Mouse (Mus musculus): ENCODE data around the gene Fat3. TPM values are rescaled to one million over a fixed set of nuclear protein-coding genes. Genes with fewer than 3 reads are reported as not detected.

Gene Fat3
- total RNA-seq, 2 experiments from 2014 or later, result not detected

- ATAC-seq (replicated peaks; ENCODE audit: low FRiP score, poor library complexity, severe bottlenecking), result no peak
Measured at GRCm38 (mm10) chr9:15972201-15972600, 528.9 kb downstream of the Fat3 start.

- no peak for ATAC-seq (replicated peaks; ENCODE audit: low FRiP score, poor library complexity, severe bottlenecking)
Measured at GRCm38 (mm10) chr9:15971393-15971792, 529.7 kb downstream of the Fat3 start.

DNA sequence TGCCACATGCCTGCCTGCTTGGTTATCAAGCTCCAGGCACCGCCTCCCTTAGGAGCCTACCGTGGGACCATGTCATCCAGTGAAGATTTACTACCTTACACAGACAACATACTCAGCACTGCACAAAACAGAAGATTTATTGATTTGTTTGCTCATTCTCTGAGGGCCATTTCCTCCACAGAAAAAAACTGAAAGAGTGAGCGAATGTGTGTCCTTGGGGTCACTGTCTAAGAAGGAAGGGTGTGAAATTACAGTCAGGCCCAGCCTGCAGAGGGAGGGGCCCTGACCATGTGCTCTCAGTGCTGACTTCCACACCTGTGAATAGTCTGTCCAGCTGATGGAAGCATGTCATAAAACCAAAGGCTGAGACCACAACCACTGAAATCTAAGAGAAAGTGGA, 536.9 kb downstream of the Fat3 start:
- no peak for ATAC-seq (replicated peaks; ENCODE audit: low FRiP score, poor library complexity, severe bottlenecking)

DNA sequence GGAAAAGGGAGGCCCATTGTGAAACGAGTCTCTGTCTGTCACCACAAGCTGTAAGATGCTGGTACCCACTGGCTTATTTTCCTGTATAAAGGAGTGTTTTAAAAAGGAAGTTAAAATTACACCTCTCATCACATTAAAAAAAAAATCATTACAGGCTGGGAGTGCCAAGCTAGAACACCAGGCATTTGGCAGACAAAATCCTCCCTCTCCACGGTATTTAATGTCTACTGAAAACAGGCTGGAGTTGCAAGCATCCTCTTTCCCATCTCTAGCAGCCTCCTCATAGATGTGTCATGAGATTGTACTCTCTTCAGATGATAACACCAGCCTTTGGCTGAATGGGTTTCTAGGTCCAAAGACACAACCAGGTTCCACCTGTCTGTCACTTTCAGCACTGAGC, 538.2 kb downstream of the Fat3 start:
- no peak for ATAC-seq (replicated peaks; ENCODE audit: low FRiP score, poor library complexity, severe bottlenecking)

GRCm38 (mm10) chr9:15958224-15958787, 542.8 kb downstream of the Fat3 start:
- no peak for ATAC-seq (replicated peaks; ENCODE audit: low FRiP score, poor library complexity, severe bottlenecking)

- no peak for ATAC-seq (replicated peaks; ENCODE audit: low FRiP score, poor library complexity, severe bottlenecking)
Measured at GRCm38 (mm10) chr9:15957816-15958215, 543.3 kb downstream of the Fat3 start.

DNA sequence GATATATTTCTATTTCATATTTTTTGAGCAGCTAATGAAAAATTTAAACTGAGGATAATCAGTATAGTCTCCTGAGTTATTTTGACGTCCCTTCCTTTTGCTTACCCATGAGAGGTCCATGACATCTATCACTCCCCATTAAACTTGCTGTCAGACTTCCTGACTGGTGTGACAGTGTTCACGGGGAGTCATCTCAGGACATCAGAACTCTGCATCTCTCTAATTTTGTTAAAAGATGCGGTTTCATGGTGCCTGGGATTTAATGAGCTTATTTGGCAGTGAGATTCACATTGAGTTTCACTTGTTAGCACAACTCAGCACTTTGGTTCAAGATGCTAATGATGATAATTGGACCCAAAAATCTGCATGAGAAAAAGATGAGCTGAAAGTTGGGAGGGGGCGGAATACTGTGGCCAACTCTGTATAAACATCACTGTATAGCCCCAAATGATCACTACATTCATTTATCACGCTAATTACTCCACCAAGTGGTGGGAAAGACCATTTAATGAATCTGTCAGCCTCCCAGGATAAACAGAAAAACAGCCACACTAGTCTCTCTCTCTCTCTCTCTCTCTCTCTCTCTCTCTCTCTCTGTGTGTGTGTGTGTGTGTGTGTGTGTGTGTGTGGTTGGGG, 545.8 kb downstream of the Fat3 start:
- no peak for ATAC-seq (replicated peaks; ENCODE audit: low FRiP score, poor library complexity, severe bottlenecking)

DNA sequence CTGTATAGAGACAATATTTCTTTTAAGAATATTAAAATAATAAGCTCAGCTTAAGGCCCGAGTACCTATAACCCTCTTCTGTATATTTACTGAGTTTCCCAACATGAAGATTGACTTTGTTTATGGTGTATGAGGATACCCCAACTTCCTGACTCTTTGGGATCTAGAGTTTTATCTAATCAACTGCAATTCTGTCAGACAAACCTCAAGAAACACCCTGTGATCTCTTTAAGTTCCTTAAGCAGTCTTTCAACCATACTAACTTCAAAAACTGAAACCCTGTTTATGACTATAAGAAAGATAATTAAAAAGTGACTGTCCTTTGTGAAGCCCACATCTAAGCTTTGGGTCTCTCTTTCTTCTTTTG, 546.8 kb downstream of the Fat3 start:
- no peak for ATAC-seq (replicated peaks; ENCODE audit: low FRiP score, poor library complexity, severe bottlenecking)

DNA sequence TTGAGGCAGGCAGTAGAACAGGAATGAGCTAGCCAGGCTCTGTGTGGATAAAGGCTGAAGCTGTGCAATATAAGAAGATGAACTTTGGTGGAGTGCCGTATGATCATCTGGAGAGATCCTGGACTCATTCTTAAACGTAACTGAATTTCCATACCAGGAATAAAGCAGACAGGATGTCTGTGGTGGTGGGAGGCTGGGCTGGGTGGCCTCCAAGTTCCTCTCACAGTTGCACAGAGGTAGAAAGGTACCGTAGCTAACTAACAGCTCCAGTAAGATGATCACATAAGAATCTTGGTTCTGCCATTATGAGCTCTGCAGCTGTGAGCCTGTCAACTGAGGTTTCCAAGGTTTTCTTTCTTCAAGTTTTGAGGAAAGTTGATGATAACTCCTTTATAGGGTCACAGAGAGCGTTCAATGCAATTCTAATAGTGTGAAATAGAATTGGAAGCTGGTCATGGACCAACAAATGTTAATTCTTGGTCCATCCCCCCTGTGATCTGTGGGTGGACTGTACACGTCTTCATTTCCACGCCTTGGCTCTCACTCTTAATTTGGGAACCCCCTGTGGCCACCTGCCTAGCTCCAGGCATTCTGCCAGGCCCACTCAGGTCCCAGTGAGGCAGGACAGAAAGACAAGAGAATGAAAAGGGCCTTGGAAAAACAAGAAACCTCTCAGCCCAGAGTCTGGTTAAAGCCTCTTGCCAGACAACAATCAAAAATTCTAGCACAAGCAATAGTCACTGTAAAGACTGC, 547.3 kb downstream of the Fat3 start:
- no peak for ATAC-seq (replicated peaks; ENCODE audit: low FRiP score, poor library complexity, severe bottlenecking)

DNA sequence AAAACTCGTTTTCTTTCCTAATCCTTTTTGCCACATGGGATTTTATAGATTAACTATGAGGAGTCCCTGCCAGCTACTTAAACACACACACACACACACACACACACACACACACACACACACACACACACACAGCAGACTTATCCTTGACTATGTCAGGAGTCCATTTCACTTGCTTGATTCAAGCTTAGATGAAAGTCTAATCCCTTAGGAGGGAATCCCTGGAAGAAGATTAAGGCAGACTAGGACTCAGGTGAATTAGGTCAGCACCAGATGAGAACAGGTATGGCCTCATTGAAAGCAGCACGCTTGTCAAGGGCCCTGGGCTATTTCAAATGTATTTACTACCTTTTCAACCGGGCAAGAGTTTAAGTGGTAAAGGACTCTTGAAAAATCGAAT, 553.0 kb downstream of the Fat3 start:
- ATAC-seq (replicated peaks; ENCODE audit: low FRiP score, poor library complexity, severe bottlenecking), result no peak

- ATAC-seq (replicated peaks; ENCODE audit: low FRiP score, poor library complexity, severe bottlenecking), result no peak
Measured at GRCm38 (mm10) chr9:15944182-15944581, 556.9 kb downstream of the Fat3 start.

GRCm38 (mm10) chr9:15943486-15944153, 557.5 kb downstream of the Fat3 start:
- ATAC-seq (replicated peaks; ENCODE audit: low FRiP score, poor library complexity, severe bottlenecking), result no peak

GRCm38 (mm10) chr9:15941818-15942217, 559.3 kb downstream of the Fat3 start:
- no peak for ATAC-seq (replicated peaks; ENCODE audit: low FRiP score, poor library complexity, severe bottlenecking)

GRCm38 (mm10) chr9:15940933-15941673, 560.0 kb downstream of the Fat3 start:
- no peak for ATAC-seq (replicated peaks; ENCODE audit: low FRiP score, poor library complexity, severe bottlenecking)

GRCm38 (mm10) chr9:15939594-15939993, 561.5 kb downstream of the Fat3 start:
- ATAC-seq (replicated peaks; ENCODE audit: low FRiP score, poor library complexity, severe bottlenecking), result no peak

GRCm38 (mm10) chr9:15937837-15938514, 563.1 kb downstream of the Fat3 start:
- ATAC-seq (replicated peaks; ENCODE audit: low FRiP score, poor library complexity, severe bottlenecking), result no peak

DNA sequence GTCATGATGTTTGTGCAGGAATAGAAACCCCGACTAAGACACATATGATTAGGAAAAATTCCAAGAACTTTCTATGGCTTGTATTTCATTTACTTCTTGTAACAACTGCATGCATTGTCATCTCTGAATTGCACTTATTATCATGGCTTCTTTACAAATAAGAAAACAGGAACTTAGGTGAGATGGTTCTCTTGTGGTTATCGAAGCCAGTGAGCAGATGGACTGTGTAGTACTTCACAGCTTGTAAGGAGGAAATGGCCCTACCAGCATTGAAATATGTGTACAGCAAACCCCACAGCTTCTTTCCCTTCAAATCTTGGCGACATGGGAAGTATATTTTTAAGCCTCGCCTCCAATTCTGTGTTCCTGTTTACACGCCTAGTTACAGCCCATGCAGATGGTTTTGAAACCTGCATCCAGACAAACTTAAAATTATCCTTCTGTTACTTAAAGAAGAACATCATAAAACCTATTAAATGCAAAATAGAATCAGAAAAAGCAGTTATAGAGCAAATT, 570.1 kb downstream of the Fat3 start:
- ATAC-seq (replicated peaks; ENCODE audit: low FRiP score, poor library complexity, severe bottlenecking), result no peak

DNA sequence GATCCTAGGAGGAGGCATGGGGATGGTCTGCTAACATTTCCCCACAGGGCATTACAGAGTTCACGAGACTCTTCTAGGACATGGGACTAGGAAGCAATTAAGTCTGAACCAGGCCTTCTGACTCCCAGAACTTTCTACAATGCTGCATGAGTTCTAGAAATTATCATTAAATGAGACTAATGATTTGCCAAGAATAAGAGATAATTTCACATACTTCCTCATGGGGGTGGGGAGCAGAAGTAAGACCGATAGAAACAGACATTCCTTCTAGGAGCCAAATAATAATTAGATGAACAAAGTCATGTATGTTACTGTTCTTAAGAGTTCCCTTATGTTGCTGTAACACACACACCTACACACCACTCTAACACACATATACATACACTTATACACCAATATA, 572.8 kb downstream of the Fat3 start:
- no peak for ATAC-seq (replicated peaks; ENCODE audit: low FRiP score, poor library complexity, severe bottlenecking)

GRCm38 (mm10) chr9:15927378-15928083, 573.6 kb downstream of the Fat3 start:
- ATAC-seq (replicated peaks; ENCODE audit: low FRiP score, poor library complexity, severe bottlenecking), result no peak
